Mouse (Mus musculus): ENCODE measurements at regions not wholly inside any gene's neighbourhood (a gene's known extent, or its start where the extent isn't known, plus 50 kb on each side); places are given as distances from the start of the nearest gene placed in this dataset.

GRCm38 (mm10) chr4:33581766-33582525, 271.8 kb downstream of the Rngtt start:
- H3K79me2 ChIP-seq (ENCODE audit: control insufficient read depth, insufficient read depth, low read length, poor library complexity) = no peaks in the 10 kb centered on the region
- no peak for TF ChIP-seq POLR2AphosphoS2 (IDR thresholded peaks at IDR 0.05; ENCODE audit: low read length)
- peak; percentile 78 for TF ChIP-seq RCOR1 (IDR thresholded peaks at IDR 0.05; ENCODE audit: low read depth, low read length)
- peak; percentile 94 for TF ChIP-seq SIN3A (IDR thresholded peaks at IDR 0.05; ENCODE audit: low read length)
- no peak for TF ChIP-seq USF2 (IDR thresholded peaks at IDR 0.05; ENCODE audit: borderline replicate concordance in 1 of 2, insufficient read depth in 1 of 2, low read depth in 1 of 2, low read length in 2 of 2)
- no peak for TF ChIP-seq E2F4 (IDR thresholded peaks at IDR 0.05; ENCODE audit: borderline replicate concordance, low read depth, low read length)
- no peak for TF ChIP-seq UBTF (IDR thresholded peaks at IDR 0.05; ENCODE audit: borderline replicate concordance, insufficient read depth, low read depth, low read length)
- no peak for TF ChIP-seq MAZ (IDR thresholded peaks at IDR 0.05; ENCODE audit: low read depth, low read length)
- no peak for TF ChIP-seq CHD1 (IDR thresholded peaks at IDR 0.05; ENCODE audit: low read depth, low read length)
- TF ChIP-seq NELFE (IDR thresholded peaks at IDR 0.05; ENCODE audit: low read depth, low read length) = no peak
- peak; percentile 85 to 91 for TF ChIP-seq EP300 (IDR thresholded peaks at IDR 0.05; ENCODE audit: low read depth in 1 of 2, low read length in 2 of 2)
- no peak for TF ChIP-seq NRF1 (IDR thresholded peaks at IDR 0.05; ENCODE audit: insufficient read depth, low read depth, low read length, poor library complexity, severe bottlenecking)
- TF ChIP-seq TBP (IDR thresholded peaks at IDR 0.05; ENCODE audit: low read depth, low read length) = no peak
- TF ChIP-seq ZNF384 (IDR thresholded peaks at IDR 0.05; ENCODE audit: low read depth, low read length) = peak; percentile 35; the same call in 1 of the 2 replicates
- TF ChIP-seq ZMIZ1 (IDR thresholded peaks at IDR 0.05; ENCODE audit: low read depth, low read length) = no peak
- no peak for TF ChIP-seq POLR2A (IDR thresholded peaks at IDR 0.05; ENCODE audit: control insufficient read depth in 1 of 2, insufficient read depth in 1 of 2, low read depth in 1 of 2, low read length in 2 of 2, poor library complexity in 1 of 2)
- TF ChIP-seq MEF2A (IDR thresholded peaks at IDR 0.05; ENCODE audit: extremely low read depth, insufficient replicate concordance, low read depth, low read length, poor library complexity, severe bottlenecking) = no peak
- no peak for TF ChIP-seq ELF1 (IDR thresholded peaks at IDR 0.05; ENCODE audit: low read depth, low read length)
- no peak for TF ChIP-seq ZKSCAN1 (IDR thresholded peaks at IDR 0.05; ENCODE audit: low read depth, low read length)
- 0 out of 2 replicates have a peak, but pooled peaks have one; percentile 40 for TF ChIP-seq MAX (IDR thresholded peaks at IDR 0.05; ENCODE audit: low read length)
- no peak; the same call in 1 of the 2 replicates for TF ChIP-seq CHD2 (IDR thresholded peaks at IDR 0.05; ENCODE audit: low read length)
- peak; percentile 92 for TF ChIP-seq TCF12 (IDR thresholded peaks at IDR 0.05; ENCODE audit: low read depth, low read length)
- TF ChIP-seq MXI1 (IDR thresholded peaks at IDR 0.05; ENCODE audit: low read depth, low read length) = peak; percentile 77
- no peak for TF ChIP-seq CTCF (IDR thresholded peaks at IDR 0.05 in 2 of 3, conservative IDR thresholded peaks at IDR 0.05 in 1 of 3; ENCODE audit: control insufficient read depth in 1 of 3, insufficient read depth in 1 of 3, low read depth in 2 of 3, low read length in 3 of 3, poor library complexity in 1 of 3, severe bottlenecking in 1 of 3)
- TF ChIP-seq KAT2A (conservative IDR thresholded peaks at IDR 0.05; ENCODE audit: low read depth, low read length) = no peak
- no peak for TF ChIP-seq RAD21 (IDR thresholded peaks at IDR 0.05; ENCODE audit: low read depth, low read length)
- no peak for TF ChIP-seq HCFC1 (IDR thresholded peaks at IDR 0.05; ENCODE audit: low read depth, low read length)
- peak; percentile 91 for TF ChIP-seq GATA1 (IDR thresholded peaks at IDR 0.05; ENCODE audit: low read depth, low read length)
- peak; percentile 58; the same call in 1 of the 2 replicates for TF ChIP-seq BHLHE40 (IDR thresholded peaks at IDR 0.05; ENCODE audit: borderline replicate concordance, low read depth, low read length)
- TF ChIP-seq ETS1 (IDR thresholded peaks at IDR 0.05; ENCODE audit: low read depth, low read length) = peak; percentile 97
- peak; percentile 17; the same call in 1 of the 2 replicates for TF ChIP-seq JUND (IDR thresholded peaks at IDR 0.05; ENCODE audit: low read depth, low read length)
- no peak for TF ChIP-seq GABPA (IDR thresholded peaks at IDR 0.05; ENCODE audit: low read depth, low read length)
- TF ChIP-seq SMC3 (IDR thresholded peaks at IDR 0.05; ENCODE audit: low read depth, low read length) = no peak
- TF ChIP-seq ZC3H11A (IDR thresholded peaks at IDR 0.05; ENCODE audit: low read depth, low read length) = no peak; the same call in 1 of the 2 replicates
- no peak for TF ChIP-seq MAFK (IDR thresholded peaks at IDR 0.05; ENCODE audit: borderline replicate concordance, low read depth, low read length)
- peak; percentile 65; the same call in 1 of the 2 replicates for TF ChIP-seq MYB (IDR thresholded peaks at IDR 0.05; ENCODE audit: low read depth, low read length)
- peak; percentile 45 for TF ChIP-seq TAL1 (IDR thresholded peaks at IDR 0.05; ENCODE audit: low read length)

More at GRCm38 (mm10) chr4:33581766-33582525, 271.8 kb downstream of the Rngtt start:
- Histone ChIP-seq H3K9ac (ENCODE audit: control insufficient read depth, low read depth, low read length, poor library complexity, severe bottlenecking) (no peak overlapping the region), H3K4me3 (ENCODE audit: control insufficient read depth in 1 of 2, insufficient read depth in 1 of 2, low read depth in 2 of 2, low read length in 2 of 2) (peak overlapping the region; percentile 41 to 51), H3K27me3 (ENCODE audit: control insufficient read depth in 1 of 2, insufficient read depth in 2 of 2, low read length in 2 of 2) (no peaks in the 10 kb centered on the region), H3K9me3 (replicated peaks; ENCODE audit: insufficient read depth, low read length) (no peaks in the 10 kb centered on the region), H3K36me3 (ENCODE audit: control insufficient read depth in 1 of 2, insufficient read depth in 2 of 2, low read length in 2 of 2) (peaks cover 0 to 2% of the 10 kb centered on the region in 2 experiments; a peak in 2 of 4 replicates), H3K4me1 (ENCODE audit: control insufficient read depth in 1 of 2, insufficient read depth in 2 of 2, low read length in 2 of 2) (peaks cover 5 to 14% of the 10 kb centered on the region in 2 experiments; a peak in 3 of 4 replicates), H3K27ac (ENCODE audit: control insufficient read depth, low read depth, low read length) (no peak overlapping the region)
- DNase-seq (ENCODE audit: low read depth, low spot score) = peak; percentile 79
